Mouse (Mus musculus) E14TG2a.4 (cell line): ENCODE data around the gene Hmgcs2.

Experiments used
- H3K27me3 ChIP-seq: 2 replicates; pipeline ENCODE4 v1.6.1; 2014; ENCODE audit warnings: low read length, control low read depth; ENCODE audit not compliant: insufficient read depth
- H3K36me3 ChIP-seq: 2 replicates; pipeline ENCODE4 v1.6.1; 2014; ENCODE audit warnings: low read length, control low read depth; ENCODE audit not compliant: insufficient read depth
- H3K4me1 ChIP-seq: replicated peaks from 2 replicates; pipeline ENCODE4 v1.6.1; 2014; ENCODE audit warnings: low read depth, low read length, control low read depth
- H3K4me3 ChIP-seq: replicated peaks from 2 replicates; pipeline ENCODE4 v1.5.1; 2014; ENCODE audit warnings: mild to moderate bottlenecking, low read length
- H3K9me3 ChIP-seq: 2 replicates; pipeline ENCODE4 v1.6.1; 2014; ENCODE audit warnings: low read length, control low read depth
- CTCF ChIP-seq: conservative IDR thresholded peaks from 2 replicates; pipeline ENCODE4 v1.5.1; 2014; ENCODE audit warnings: low read length
- NANOG ChIP-seq: IDR thresholded peaks from 2 replicates; pipeline ENCODE4 v1.6.1; 2014; ENCODE audit warnings: borderline replicate concordance, low read length, mixed read lengths
- POU5F1 ChIP-seq: IDR thresholded peaks from 2 replicates; pipeline ENCODE4 v1.6.1; 2014; ENCODE audit warnings: low read length, borderline replicate concordance

Hmgcs2 gene

DNA sequence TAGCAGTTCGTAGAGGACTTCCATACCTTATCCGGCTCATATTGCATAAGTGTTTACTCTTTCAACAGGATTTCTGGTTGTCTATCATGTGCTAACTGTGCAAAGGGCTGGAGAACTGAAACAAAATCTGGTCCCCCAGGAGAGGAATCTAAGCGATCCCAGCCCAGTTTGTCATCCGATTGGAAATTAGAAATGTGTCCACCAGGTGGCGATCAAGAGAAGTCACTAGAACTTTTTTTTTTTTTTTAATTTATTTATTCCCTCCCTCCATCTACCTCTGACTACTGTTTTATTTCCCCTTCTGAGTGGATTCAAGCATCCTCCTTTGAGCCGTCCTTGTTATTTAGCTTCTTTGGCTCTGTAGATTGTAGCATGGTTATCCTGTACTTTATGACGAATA, 73.7 kb downstream of the Hmgcs2 start:
- Histone ChIP-seq H3K36me3 (no peaks in the 10 kb centered on the region), H3K27me3 (peaks cover 3% of the 10 kb centered on the region; the same call in 1 of the 2 replicates), H3K4me3 (no peak overlapping the region), H3K4me1 (peaks cover 19% of the 10 kb centered on the region), H3K9me3 (peaks cover 4% of the 10 kb centered on the region; the same call in 1 of the 2 replicates)
- TF ChIP-seq CTCF (peak; percentile 40), POU5F1 (no peak), NANOG (no peak)

DNA sequence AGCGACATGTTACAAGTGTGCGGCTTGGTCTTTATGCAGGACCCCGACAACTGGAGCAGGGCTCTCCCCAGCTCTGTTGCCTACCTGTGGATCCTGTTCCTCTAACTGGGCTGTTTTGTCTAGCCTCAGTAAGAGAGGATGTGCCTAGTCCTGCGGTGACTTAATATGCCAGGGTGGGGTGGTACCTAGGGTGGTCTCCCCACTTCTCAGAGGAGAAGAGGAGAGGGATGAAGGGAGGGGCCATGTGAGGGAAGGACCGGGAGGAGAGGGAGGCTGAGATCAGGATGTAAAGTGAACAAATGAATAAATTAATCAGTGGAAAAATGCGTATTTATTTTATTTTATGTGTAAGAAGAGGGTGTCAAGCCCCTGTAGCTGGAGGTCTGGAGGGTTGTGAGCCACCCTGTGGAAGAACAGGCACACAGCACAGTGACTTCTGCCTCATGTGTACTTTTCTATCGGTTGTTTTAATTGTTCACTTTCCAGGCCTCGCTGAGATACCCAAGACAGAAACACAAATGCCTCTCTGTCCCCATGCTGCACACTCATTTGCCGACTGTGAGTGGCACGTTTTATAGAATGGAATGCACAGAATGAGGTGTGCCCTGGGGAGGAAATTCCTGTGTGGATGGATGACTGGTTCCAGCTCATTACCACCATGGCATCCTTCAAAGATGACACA, 75.2 kb downstream of the Hmgcs2 start:
- H3K4me1 ChIP-seq = peaks cover 3% of the 10 kb centered on the region
- H3K9me3 ChIP-seq = peaks cover 4% of the 10 kb centered on the region; the same call in 1 of the 2 replicates
- peaks cover 3% of the 10 kb centered on the region; the same call in 1 of the 2 replicates for H3K27me3 ChIP-seq
- H3K36me3 ChIP-seq = no peaks in the 10 kb centered on the region
- H3K4me3 ChIP-seq = no peak overlapping the region
- TF ChIP-seq POU5F1 = no peak
- no peak for TF ChIP-seq CTCF
- no peak for TF ChIP-seq NANOG

DNA sequence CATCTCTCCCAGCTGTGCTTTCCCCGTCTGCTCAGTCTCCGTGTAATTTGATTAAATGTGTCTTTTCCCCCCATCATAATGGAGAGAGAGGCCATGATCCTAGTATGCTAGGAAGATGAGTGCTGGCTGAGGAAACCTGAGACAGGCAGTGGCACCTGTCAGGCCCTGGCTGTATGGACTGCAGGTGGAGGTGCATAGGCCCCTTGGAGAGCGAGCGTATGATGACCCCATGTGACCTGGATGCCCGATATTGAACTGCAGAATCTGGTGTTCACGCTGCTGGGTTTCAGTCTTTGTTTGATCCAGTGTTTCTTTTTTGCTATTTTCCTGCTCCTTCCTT, 75.8 kb downstream of the Hmgcs2 start:
- TF ChIP-seq CTCF (no peak), NANOG (no peak), POU5F1 (no peak)
- Histone ChIP-seq H3K4me1 (no peaks in the 10 kb centered on the region; the same call in 1 of the 2 replicates), H3K4me3 (no peak overlapping the region), H3K9me3 (peaks cover 4% of the 10 kb centered on the region; the same call in 1 of the 2 replicates), H3K36me3 (no peaks in the 10 kb centered on the region), H3K27me3 (peaks cover 3% of the 10 kb centered on the region)

DNA sequence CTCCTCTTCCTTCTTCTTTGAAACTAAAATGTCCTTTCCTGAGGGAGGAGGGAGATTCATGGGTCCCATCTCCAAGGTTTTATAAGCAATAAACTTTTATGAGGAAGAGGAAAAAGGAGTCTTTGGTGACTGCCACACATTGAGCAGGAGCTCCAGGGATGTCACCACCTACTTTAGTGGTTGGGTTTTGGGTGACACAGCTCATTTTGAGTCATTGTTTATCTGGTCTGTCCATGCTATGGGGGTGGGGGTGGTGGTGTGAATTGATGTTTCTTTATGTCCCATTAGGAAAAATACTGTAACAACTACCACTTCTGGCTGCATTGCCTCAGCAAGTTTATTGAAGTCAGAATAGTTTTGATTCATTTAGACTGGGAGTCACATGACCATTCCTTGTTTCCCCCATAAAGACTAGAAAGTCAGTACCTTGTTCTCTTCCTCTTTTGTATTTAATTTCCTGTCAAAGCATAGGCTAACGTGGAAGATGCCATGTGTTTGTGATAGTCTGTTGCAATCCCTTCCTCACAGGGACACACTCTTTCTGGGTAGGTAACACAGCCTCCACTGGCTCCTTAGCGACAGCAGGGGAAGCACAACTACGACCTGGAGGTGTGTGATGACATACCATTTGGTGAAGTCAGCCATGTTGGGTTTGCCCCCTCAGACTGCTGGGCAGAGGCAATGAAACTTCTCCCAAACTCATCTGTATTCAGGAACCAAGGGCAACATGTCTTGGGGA, 76.6 kb downstream of the Hmgcs2 start:
- Histone ChIP-seq H3K27me3 (peaks cover 3% of the 10 kb centered on the region), H3K9me3 (peaks cover 4% of the 10 kb centered on the region; the same call in 1 of the 2 replicates), H3K36me3 (no peaks in the 10 kb centered on the region), H3K4me1 (no peaks in the 10 kb centered on the region; the same call in 1 of the 2 replicates), H3K4me3 (no peak overlapping the region)
- TF ChIP-seq NANOG (no peak), POU5F1 (no peak), CTCF (no peak)
